Mouse (Mus musculus): ENCODE results near the gene Vasp. TPM values are rescaled to one million over a fixed set of nuclear protein-coding genes. Genes with fewer than 3 reads are reported as not detected.

Vasp gene
- polyA plus RNA-seq, 1 experiment from 2014 or later: 52.7 TPM

DNA sequence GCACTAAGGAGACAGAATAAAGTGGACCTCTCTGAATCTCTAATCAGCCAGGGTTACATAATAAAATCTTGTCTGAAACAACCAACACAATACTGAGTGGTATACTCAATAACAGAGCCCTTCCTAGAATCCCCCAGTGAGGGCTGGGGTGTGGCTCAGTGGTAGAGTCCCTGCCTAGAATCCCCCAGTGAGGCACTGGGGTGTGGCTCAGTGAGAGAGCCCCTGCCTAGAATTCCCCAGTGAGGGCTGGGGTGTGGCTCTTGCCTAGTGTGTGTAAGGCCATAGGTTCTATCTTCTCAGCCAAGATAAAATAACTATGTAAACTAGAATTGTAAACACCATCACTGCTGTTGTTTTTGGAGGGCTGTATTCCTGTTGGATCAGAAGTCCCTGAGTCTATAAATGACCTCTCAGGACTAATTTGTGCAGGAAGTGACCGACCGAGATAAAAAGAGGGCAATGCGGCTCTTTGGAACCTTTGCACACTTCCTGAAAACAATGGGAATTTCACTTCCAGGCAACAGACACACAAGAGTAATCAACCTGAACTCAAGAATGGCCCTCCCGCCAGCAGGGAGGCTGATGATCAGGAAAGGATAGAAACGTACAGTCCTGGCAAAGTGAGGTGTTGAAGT is 60.5 kb downstream of the Vasp start:
- no peak overlapping the region for H3K4me3 ChIP-seq
- no peak for ATAC-seq (ENCODE audit: low FRiP score)
- peaks cover 17% of the 10 kb centered on the region for H3K4me1 ChIP-seq
- 59% methylated on average over 5 of the region's 5 CpGs for WGBS
- no peaks in the 10 kb centered on the region for H3K9me3 ChIP-seq (replicated peaks)
- 0 out of 2 replicates have a peak, but pooled peaks cover 1% of the 10 kb centered on the region for H3K36me3 ChIP-seq
- H3K27ac ChIP-seq: no peak overlapping the region
- H3K27me3 ChIP-seq: peaks cover 17% of the 10 kb centered on the region
- H3K9ac ChIP-seq: no peak overlapping the region
- H3K4me2 ChIP-seq (replicated peaks): no peak overlapping the region

- ATAC-seq (ENCODE audit: low FRiP score): no peak
- no peak overlapping the region for H3K4me2 ChIP-seq (replicated peaks)
Observed at GRCm38 (mm10) chr7:19210010-19210409, 61.6 kb downstream of the Vasp start.

GRCm38 (mm10) chr7:19209494-19209893 is 62.1 kb downstream of the Vasp start:
- no peak overlapping the region for H3K4me2 ChIP-seq (replicated peaks)
- no peaks in the 10 kb centered on the region for H3K9me3 ChIP-seq (replicated peaks)
- 93% methylated on average over 4 of the region's 4 CpGs for WGBS
- no peak overlapping the region for H3K9ac ChIP-seq
- peaks cover 8% of the 10 kb centered on the region for H3K4me1 ChIP-seq
- no peak for ATAC-seq (ENCODE audit: low FRiP score)
- H3K27ac ChIP-seq: no peak overlapping the region
- no peak overlapping the region for H3K4me3 ChIP-seq
- H3K27me3 ChIP-seq: peaks cover 17% of the 10 kb centered on the region
- peaks cover 18% of the 10 kb centered on the region for H3K36me3 ChIP-seq

More at GRCm38 (mm10) chr7:19210010-19210409, 61.6 kb downstream of the Vasp start:
- no peak overlapping the region for H3K4me3 ChIP-seq
- peaks cover 12% of the 10 kb centered on the region for H3K4me1 ChIP-seq
- peaks cover 17% of the 10 kb centered on the region for H3K27me3 ChIP-seq
- 90% methylated on average over 5 of the region's 5 CpGs for WGBS
- no peak overlapping the region for H3K9ac ChIP-seq
- H3K9me3 ChIP-seq (replicated peaks): no peaks in the 10 kb centered on the region
- peaks cover 13% of the 10 kb centered on the region for H3K36me3 ChIP-seq
- H3K27ac ChIP-seq: no peak overlapping the region

GRCm38 (mm10) chr7:19208944-19209472 is 62.6 kb downstream of the Vasp start:
- no peak overlapping the region for H3K4me2 ChIP-seq (replicated peaks)
- peaks cover 15% of the 10 kb centered on the region for H3K27me3 ChIP-seq
- H3K27ac ChIP-seq: no peak overlapping the region
- H3K9ac ChIP-seq: no peak overlapping the region
- no peak for ATAC-seq (ENCODE audit: low FRiP score)
- peaks cover 8% of the 10 kb centered on the region for H3K4me1 ChIP-seq
- H3K9me3 ChIP-seq (replicated peaks): no peaks in the 10 kb centered on the region
- H3K36me3 ChIP-seq: peaks cover 23% of the 10 kb centered on the region
- H3K4me3 ChIP-seq: no peak overlapping the region
- WGBS: 48% methylated on average over 7 of the region's 7 CpGs

- Histone ChIP-seq H3K36me3 (peaks cover 27% of the 10 kb centered on the region), H3K4me1 (peaks cover 8% of the 10 kb centered on the region), H3K9me3 (replicated peaks) (no peaks in the 10 kb centered on the region), H3K4me3 (no peak overlapping the region), H3K27me3 (peaks cover 10% of the 10 kb centered on the region), H3K27ac (no peak overlapping the region), H3K4me2 (replicated peaks) (no peak overlapping the region), H3K9ac (no peak overlapping the region)
- ATAC-seq (ENCODE audit: low FRiP score): no peak
- WGBS: 82% methylated on average over 13 of the region's 13 CpGs
Observed at GRCm38 (mm10) chr7:19208201-19208910, 63.3 kb downstream of the Vasp start.

Other genes starting within 250 kb of the Vasp start
- 0.10 and 0.73 TPM in 2 replicates for gene Foxa3, start 248.3 kb downstream of the Vasp start, polyA plus RNA-seq (2016; fragmentation: Nextera tagmentation; extraction: Ambion mirVana)
- 47.0 and 50.8 TPM in 2 replicates for gene Sympk, start 247.4 kb downstream of the Vasp start, polyA plus RNA-seq (2016; fragmentation: Nextera tagmentation; extraction: Ambion mirVana)
- gene Rsph6a, start 217.1 kb downstream of the Vasp start, polyA plus RNA-seq (2016; fragmentation: Nextera tagmentation; extraction: Ambion mirVana): not detected in 2 replicates
- 20.1 and 23.6 TPM in 2 replicates for gene Dmwd, start 195.6 kb downstream of the Vasp start, polyA plus RNA-seq (2016; fragmentation: Nextera tagmentation; extraction: Ambion mirVana)
- gene Dmpk, start 188.0 kb downstream of the Vasp start, polyA plus RNA-seq (2016; fragmentation: Nextera tagmentation; extraction: Ambion mirVana): 13.4 and 14.6 TPM in 2 replicates
- gene Six5, start 177.2 kb downstream of the Vasp start, polyA plus RNA-seq (2016; fragmentation: Nextera tagmentation; extraction: Ambion mirVana): 9.1 and 9.7 TPM in 2 replicates
- 1.8 TPM in 2 replicates for gene Gm4969, start 153.4 kb downstream of the Vasp start, polyA plus RNA-seq (2016; fragmentation: Nextera tagmentation; extraction: Ambion mirVana)
- 20.9 TPM in 2 replicates for gene Fbxo46, start 152.0 kb downstream of the Vasp start, polyA plus RNA-seq (2016; fragmentation: Nextera tagmentation; extraction: Ambion mirVana)
- 21.2 and 22.8 TPM in 2 replicates for gene Qpctl, start 122.5 kb downstream of the Vasp start, polyA plus RNA-seq (2016; fragmentation: Nextera tagmentation; extraction: Ambion mirVana)
- gene Snrpd2, start 122.1 kb downstream of the Vasp start, polyA plus RNA-seq (2016; fragmentation: Nextera tagmentation; extraction: Ambion mirVana): 118 and 122 TPM in 2 replicates
- gene Gipr, start 105.7 kb downstream of the Vasp start, polyA plus RNA-seq (2016; fragmentation: Nextera tagmentation; extraction: Ambion mirVana): 1.4 and 2.0 TPM in 2 replicates
- 6.1 and 7.2 TPM in 2 replicates for gene Eml2, start 95.4 kb downstream of the Vasp start, polyA plus RNA-seq (2016; fragmentation: Nextera tagmentation; extraction: Ambion mirVana)
- 2.2 and 2.4 TPM in 2 replicates for gene Gpr4, start 59.3 kb downstream of the Vasp start, polyA plus RNA-seq (2016; fragmentation: Nextera tagmentation; extraction: Ambion mirVana)
- 41.1 and 41.7 TPM in 2 replicates for gene Opa3, start 43.5 kb downstream of the Vasp start, polyA plus RNA-seq (2016; fragmentation: Nextera tagmentation; extraction: Ambion mirVana)
- gene Ppm1n, start 8.2 kb upstream of the Vasp start, polyA plus RNA-seq (2016; fragmentation: Nextera tagmentation; extraction: Ambion mirVana): 0.17 TPM in 1 of 2 replicates, not detected in the other
- gene Rtn2, start 10.8 kb upstream of the Vasp start, polyA plus RNA-seq (2016; fragmentation: Nextera tagmentation; extraction: Ambion mirVana): 67.8 and 68.0 TPM in 2 replicates
- gene Fosb, start 38.2 kb upstream of the Vasp start, polyA plus RNA-seq (2016; fragmentation: Nextera tagmentation; extraction: Ambion mirVana): 0.10 TPM in 1 of 2 replicates, not detected in the other
- gene Ercc1, start 73.0 kb upstream of the Vasp start, polyA plus RNA-seq (2016; fragmentation: Nextera tagmentation; extraction: Ambion mirVana): 95.6 and 96.8 TPM in 2 replicates
- 17.3 and 20.4 TPM in 2 replicates for gene Cd3eap, start 87.7 kb upstream of the Vasp start, polyA plus RNA-seq (2016; fragmentation: Nextera tagmentation; extraction: Ambion mirVana)
- gene Ppp1r13l, start 87.9 kb upstream of the Vasp start, polyA plus RNA-seq (2016; fragmentation: Nextera tagmentation; extraction: Ambion mirVana): 4.7 and 5.5 TPM in 2 replicates
- 21.3 and 24.6 TPM in 2 replicates for gene Ercc2, start 110.2 kb upstream of the Vasp start, polyA plus RNA-seq (2016; fragmentation: Nextera tagmentation; extraction: Ambion mirVana)
- gene Klc3, start 132.3 kb upstream of the Vasp start, polyA plus RNA-seq (2016; fragmentation: Nextera tagmentation; extraction: Ambion mirVana): 3.2 and 4.1 TPM in 2 replicates
- 0.23 and 0.34 TPM in 2 replicates for gene Ckm, start 133.0 kb upstream of the Vasp start, polyA plus RNA-seq (2016; fragmentation: Nextera tagmentation; extraction: Ambion mirVana)
- 20.0 and 21.6 TPM in 2 replicates for gene Mark4, start 187.0 kb upstream of the Vasp start, polyA plus RNA-seq (2016; fragmentation: Nextera tagmentation; extraction: Ambion mirVana)
- 1.0 and 1.5 TPM in 2 replicates for gene Exoc3l2, start 191.5 kb upstream of the Vasp start, polyA plus RNA-seq (2016; fragmentation: Nextera tagmentation; extraction: Ambion mirVana)
- gene Bloc1s3, start 236.6 kb upstream of the Vasp start, polyA plus RNA-seq (2016; fragmentation: Nextera tagmentation; extraction: Ambion mirVana): 4.6 and 4.8 TPM in 2 replicates
- gene Trappc6a, start 236.6 kb upstream of the Vasp start, polyA plus RNA-seq (2016; fragmentation: Nextera tagmentation; extraction: Ambion mirVana): 41.7 and 48.1 TPM in 2 replicates
- gene Nkpd1, start 246.0 kb upstream of the Vasp start, polyA plus RNA-seq (2016; fragmentation: Nextera tagmentation; extraction: Ambion mirVana): 0.23 TPM in 1 of 2 replicates, not detected in the other

Data from hindbrain, embryonic 12.5 days (tissue).